Mouse (Mus musculus): ENCODE results near the gene 2900026A02Rik.

GRCm38 (mm10) chr5:113150871-113151553, 70.0 kb downstream of the 2900026A02Rik start:
- TF ChIP-seq CTCF (IDR thresholded peaks at IDR 0.05; ENCODE audit: borderline replicate concordance, extremely low read depth, insufficient read depth, insufficient read length): no peak
- TF ChIP-seq POLR2A (IDR thresholded peaks at IDR 0.05; ENCODE audit: borderline replicate concordance, extremely low read depth, insufficient read depth, insufficient read length, poor library complexity, severe bottlenecking): no peak

Data from brain, embryonic 14.5 days (tissue).